Mouse (Mus musculus) hindbrain, postnatal 0 days (tissue): ENCODE data around the gene Zfp143. TPM values are rescaled to one million over a fixed set of nuclear protein-coding genes. Genes with fewer than 3 reads are reported as not detected.

Experiments used
- ATAC-seq: fragments of 200-750 bp; cut with Nextera tagmentation; 2 replicates; pipeline ENCODE4 v1.8.0; 2017; ENCODE audit warnings: mild to moderate bottlenecking, moderate TSS enrichment, moderate library complexity
- DNase-seq: peaks from one replicate; pipeline ENCODE4 v3.0.0-alpha.2; 2015; ENCODE audit warnings: low spot score
- H3K27ac ChIP-seq: fragments of 300-500 bp; sonication (generic); 2 replicates; pipeline ENCODE4 v1.5.1; 2014; ENCODE audit warnings: mild to moderate bottlenecking
- H3K27me3 ChIP-seq: fragments of 300-500 bp; sonication (generic); 2 replicates; pipeline ENCODE4 v1.6.1; 2014; ENCODE audit warnings: low read length, mixed read lengths; ENCODE audit not compliant: insufficient read depth
- H3K36me3 ChIP-seq: fragments of 300-500 bp; sonication (generic); 2 replicates; pipeline ENCODE4 v1.6.1; 2014; ENCODE audit warnings: low read length, mixed read lengths; ENCODE audit not compliant: insufficient read depth
- H3K4me1 ChIP-seq: fragments of 300-500 bp; sonication (generic); 2 replicates; pipeline ENCODE4 v1.6.1; 2014; ENCODE audit warnings: antibody characterized with exemption, low read length, mixed read lengths; ENCODE audit not compliant: insufficient read depth
- H3K4me2 ChIP-seq: fragments of 300-500 bp; sonication (generic); 2 replicates; pipeline ENCODE4 v1.6.1; 2014; ENCODE audit warnings: low read depth, mild to moderate bottlenecking, low read length, moderate library complexity, mixed read lengths
- H3K4me3 ChIP-seq: fragments of 300-500 bp; sonication (generic); 2 replicates; pipeline ENCODE4 v1.5.1; 2014; ENCODE audit warnings: low read length
- H3K9ac ChIP-seq: fragments of 300-500 bp; sonication (generic); replicated peaks from 2 replicates; pipeline ENCODE4 v1.6.1; 2014; ENCODE audit warnings: mild to moderate bottlenecking, low read length, moderate library complexity, mixed read lengths
- H3K9me3 ChIP-seq: fragments of 300-500 bp; sonication (generic); 2 replicates; pipeline ENCODE4 v1.6.1; 2016; ENCODE audit warnings: low read length, mixed read lengths
- CTCF ChIP-seq: IDR thresholded peaks from 2 replicates; pipeline ENCODE4 v1.5.1; 2016; ENCODE audit warnings: antibody characterized with exemption, control low read depth, low read depth
- WGBS: fragments of 180-500 bp; shearing (Covaris S2); extraction: QIAGEN DNeasy Blood & Tissue Kit; methylation state at CpG from one replicate; pipeline ENCODE4 v1.1.7; 2014; 5-methylcytosine and 5-hydroxymethylcytosine counted together
- polyA plus RNA-seq: library from polyadenylated mRNA; unstranded; fragments of >200 nt; fragmentation: Nextera tagmentation; extraction: Ambion mirVana; gene quantifications from 2 replicates; pipeline ENCODE4 v1.2.1, GENCODE M21; 2015
- total RNA-seq: library from RNA; depleted of rRNA; stranded (reverse); fragments of >200 nt; gene quantifications from 2 replicates; pipeline ENCODE4 v1.2.3, GENCODE M21; 2014; rRNA removed

The Zfp143 gene
- total and polyA plus RNA-seq, 2 experiments from 2014 or later = 6.2 to 17.1 TPM

DNA sequence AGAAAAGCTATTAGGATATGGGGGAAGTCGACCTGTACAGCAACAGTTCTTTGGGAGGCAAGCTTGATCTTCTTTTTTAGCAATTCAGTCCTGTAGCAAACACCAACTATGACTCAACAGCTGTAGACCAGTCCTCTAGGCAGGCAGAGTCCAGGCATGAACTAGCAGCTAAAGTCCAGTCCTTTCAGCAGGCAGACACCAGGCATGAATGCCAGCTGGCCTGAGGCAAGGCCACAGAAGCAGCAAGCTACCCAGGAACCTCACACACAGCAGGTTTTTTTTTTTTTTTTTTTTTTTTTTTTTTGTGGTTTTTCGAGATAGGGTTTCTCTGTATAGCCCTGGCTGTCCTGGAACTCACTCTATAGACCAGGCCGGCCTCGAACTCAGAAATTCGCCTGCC, 73.0 kb downstream of the Zfp143 start:
- no peak for TF ChIP-seq CTCF
- Histone ChIP-seq H3K4me3 (no peak overlapping the region), H3K4me2 (no peak overlapping the region), H3K36me3 (peaks cover 3% of the 10 kb centered on the region; the same call in 1 of the 2 replicates), H3K9ac (no peak overlapping the region), H3K27me3 (no peaks in the 10 kb centered on the region), H3K9me3 (no peaks in the 10 kb centered on the region), H3K27ac (no peak overlapping the region), H3K4me1 (no peaks in the 10 kb centered on the region)
- ATAC-seq = no peak
- no peak for DNase-seq
- 98% methylated on average over 5 of the region's 5 CpGs for WGBS

DNA sequence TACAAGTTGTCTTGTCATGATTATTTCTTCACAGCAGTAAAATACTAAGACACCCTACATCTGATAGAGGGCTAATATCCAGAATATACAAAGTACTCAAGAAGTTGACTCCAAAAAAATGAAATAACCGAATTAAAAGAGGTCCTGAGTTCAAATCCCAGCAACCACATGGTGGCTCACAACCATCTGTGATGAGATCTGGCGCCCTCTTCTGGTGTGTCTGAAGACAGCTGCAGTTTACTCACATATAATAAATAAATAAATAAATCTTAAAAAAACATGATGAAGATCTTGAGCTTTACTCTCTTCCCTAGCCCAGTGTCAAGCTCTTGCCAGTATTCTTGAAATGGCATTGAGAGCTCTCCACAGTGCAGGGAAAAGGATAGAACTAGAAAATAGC, 77.5 kb downstream of the Zfp143 start:
- TF ChIP-seq CTCF = no peak
- Histone ChIP-seq H3K4me3 (no peak overlapping the region), H3K4me2 (no peak overlapping the region), H3K9me3 (no peaks in the 10 kb centered on the region), H3K4me1 (no peaks in the 10 kb centered on the region), H3K36me3 (peaks cover 8% of the 10 kb centered on the region; the same call in 1 of the 2 replicates), H3K9ac (no peak overlapping the region), H3K27ac (no peak overlapping the region), H3K27me3 (no peaks in the 10 kb centered on the region)
- DNase-seq = no peak
- no peak for ATAC-seq
- 87% methylated on average over 2 of the region's 2 CpGs for WGBS

- Histone ChIP-seq H3K36me3 (peaks cover 5% of the 10 kb centered on the region; the same call in 1 of the 2 replicates), H3K4me3 (no peak overlapping the region), H3K27me3 (no peaks in the 10 kb centered on the region), H3K27ac (no peak overlapping the region), H3K9ac (no peak overlapping the region), H3K4me2 (no peak overlapping the region), H3K4me1 (no peaks in the 10 kb centered on the region), H3K9me3 (no peaks in the 10 kb centered on the region)
- no peak for TF ChIP-seq CTCF
- WGBS = 98% methylated on average over 1 of the region's 1 CpGs
- DNase-seq (no peak), ATAC-seq (no peak)
Measured at GRCm38 (mm10) chr7:110143863-110144262, 82.8 kb downstream of the Zfp143 start.

Other genes starting within 250 kb of the Zfp143 start
- gene Scube2, start 195.5 kb upstream of the Zfp143 start, total RNA-seq = 6.6 and 8.2 TPM in 2 replicates
- gene Scube2, start 195.5 kb upstream of the Zfp143 start, polyA plus RNA-seq = 3.7 and 4.1 TPM in 2 replicates
- 174 and 191 TPM in 2 replicates for gene Dennd5a, start 100.7 kb upstream of the Zfp143 start, total RNA-seq
- 29.3 and 32.4 TPM in 2 replicates for gene Dennd5a, start 100.7 kb upstream of the Zfp143 start, polyA plus RNA-seq
- 56.9 and 59.0 TPM in 2 replicates for gene Tmem41b, start 74.3 kb upstream of the Zfp143 start, total RNA-seq
- 58.7 and 59.6 TPM in 2 replicates for gene Tmem41b, start 74.3 kb upstream of the Zfp143 start, polyA plus RNA-seq
- 75.4 and 87.0 TPM in 2 replicates for gene Ipo7, start 42.9 kb upstream of the Zfp143 start, total RNA-seq
- gene Ipo7, start 42.9 kb upstream of the Zfp143 start, polyA plus RNA-seq = 27.7 and 28.0 TPM in 2 replicates
- gene Wee1, start 60.8 kb downstream of the Zfp143 start, total RNA-seq = 8.2 and 11.0 TPM in 2 replicates
- 5.6 and 6.2 TPM in 2 replicates for gene Wee1, start 60.8 kb downstream of the Zfp143 start, polyA plus RNA-seq
- 9.1 and 12.4 TPM in 2 replicates for gene Swap70, start 160.5 kb downstream of the Zfp143 start, total RNA-seq
- gene Swap70, start 160.5 kb downstream of the Zfp143 start, polyA plus RNA-seq = 8.5 and 9.2 TPM in 2 replicates